In the genomic region with DNA sequence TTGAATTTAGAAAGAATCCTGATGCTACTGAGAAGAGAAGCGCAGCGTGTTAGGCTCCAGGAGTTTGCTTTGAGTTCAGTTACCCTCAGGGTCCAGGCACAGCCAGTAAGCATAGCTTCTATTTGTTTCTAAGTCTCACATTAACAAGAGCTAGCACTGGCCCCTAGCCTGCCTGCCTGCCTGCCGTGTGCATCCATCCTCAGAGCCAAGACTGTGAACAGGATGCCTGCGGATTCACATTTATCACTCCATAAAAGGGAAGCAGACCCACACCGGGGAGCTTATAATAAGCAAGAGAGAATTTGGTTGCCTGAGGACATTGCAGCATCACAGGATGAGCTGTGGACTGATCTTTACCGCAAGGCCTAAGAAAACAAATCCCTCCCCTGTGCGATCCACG, we compare ENCODE assay signal across 19 mouse cellular contexts. TPM values are rescaled to one million over a fixed set of nuclear protein-coding genes. Genes with fewer than 3 reads are reported as not detected.
A peak's percentile ranks its signal among the peaks of the same experiment; 100 is the strongest.
DNase-seq lines count a peak whose midpoint lies in the region; ATAC-seq lines count a peak whose summit lies in the region.
"Had no signal": no experiment of that assay in that cellular context is flagged by ENCODE, and none has a peak within 500 bp of the region (broad histone marks: within the 10 kb centered on the region; RNA-seq: fewer than 3 reads in every experiment).

No protein-coding gene starts in this region.

- H3K9me3 ChIP-seq in hindbrain, embryonic 14.5 days (ENCODE audit: control insufficient read depth, low read length): no peaks in the 10 kb centered on the region
- no peaks in the 10 kb centered on the region for H3K9me3 ChIP-seq in hindbrain, embryonic 12.5 days (replicated peaks)
- no peaks in the 10 kb centered on the region for H3K9me3 ChIP-seq in midbrain, embryonic 13.5 days
- H3K9me3 ChIP-seq: neural tube, embryonic 12.5 days had no signal

- H3K4me3 ChIP-seq in hindbrain, embryonic 14.5 days (replicated peaks; ENCODE audit: low read length): no peak overlapping the region
- H3K4me3 ChIP-seq in hindbrain, embryonic 12.5 days: no peak overlapping the region
- no peak overlapping the region for H3K4me3 ChIP-seq in midbrain, embryonic 13.5 days (replicated peaks)
- H3K4me3 ChIP-seq: neural tube, embryonic 12.5 days had no signal

- H3K27ac ChIP-seq in hindbrain, embryonic 14.5 days: 0 out of 2 replicates have a peak overlapping the region, but pooled peaks have one; percentile 26
- H3K27ac ChIP-seq in hindbrain, embryonic 12.5 days: no peak overlapping the region
- H3K27ac ChIP-seq in midbrain, embryonic 13.5 days: no peak overlapping the region
- H3K27ac ChIP-seq: neural tube, embryonic 12.5 days had no signal

- peaks cover 10% of the 10 kb centered on the region for H3K4me1 ChIP-seq in hindbrain, embryonic 14.5 days (replicated peaks; ENCODE audit: control insufficient read depth, insufficient read depth, low read length)
- H3K4me1 ChIP-seq in hindbrain, embryonic 12.5 days: peaks cover 9% of the 10 kb centered on the region
- H3K4me1 ChIP-seq in midbrain, embryonic 13.5 days (replicated peaks): peaks cover 18% of the 10 kb centered on the region
- H3K4me1 ChIP-seq: neural tube, embryonic 12.5 days had no signal

- H3K4me2 ChIP-seq in hindbrain, embryonic 14.5 days (replicated peaks): no peak overlapping the region
- no peak overlapping the region for H3K4me2 ChIP-seq in hindbrain, embryonic 12.5 days (replicated peaks)
- no peak overlapping the region for H3K4me2 ChIP-seq in midbrain, embryonic 13.5 days (replicated peaks)
- H3K4me2 ChIP-seq: heart, embryonic 11.5 days; neural tube, embryonic 12.5 days had no signal

- peak; percentile 11 to 51 for DNase-seq in cerebellum, postnatal 14 days
- DNase-seq in cerebellum, adult 8-10 months: no peak
- no peak for DNase-seq in hindbrain, embryonic 14.5 days (ENCODE audit: low spot score)
- DNase-seq in 3T3-L1 (ENCODE audit: low read depth, low spot score): peak; percentile 42
- no peak for DNase-seq in kidney, postnatal 25 days
- DNase-seq in ovary, postnatal 36 days (ENCODE audit: low spot score): no peak
- DNase-seq: adrenal gland, adult 2 months; cerebellum, adult 18-20 months; kidney, adult 9 months; layer of hippocampus, postnatal 36 days; liver; lung, adult 2 months; lung, postnatal 36 days; thymus, postnatal 4 days had no signal

- H3K36me3 ChIP-seq in hindbrain, embryonic 14.5 days (replicated peaks; ENCODE audit: control insufficient read depth, insufficient read depth): no peaks in the 10 kb centered on the region
- no peaks in the 10 kb centered on the region for H3K36me3 ChIP-seq in hindbrain, embryonic 12.5 days
- H3K36me3 ChIP-seq in midbrain, embryonic 13.5 days: no peaks in the 10 kb centered on the region
- H3K36me3 ChIP-seq: neural tube, embryonic 12.5 days had no signal

- peak; percentile 22; the same call in 1 of the 2 replicates for ATAC-seq in hindbrain, embryonic 14.5 days (ENCODE audit: low FRiP score)
- no peak for ATAC-seq in hindbrain, embryonic 12.5 days (ENCODE audit: low FRiP score)
- peak; percentile 76 for ATAC-seq in midbrain, embryonic 13.5 days

- no peak overlapping the region for H3K9ac ChIP-seq in hindbrain, embryonic 14.5 days
- H3K9ac ChIP-seq in hindbrain, embryonic 12.5 days: no peak overlapping the region
- no peak overlapping the region for H3K9ac ChIP-seq in midbrain, embryonic 13.5 days (replicated peaks)
- H3K9ac ChIP-seq: neural tube, embryonic 12.5 days had no signal

- 53% methylated on average over 8 of the region's 8 CpGs for WGBS in hindbrain, embryonic 14.5 days
- 60% methylated on average over 8 of the region's 8 CpGs for WGBS in hindbrain, embryonic 12.5 days
- WGBS in midbrain, embryonic 13.5 days: 53% methylated on average over 8 of the region's 8 CpGs

- H3K27me3 ChIP-seq in hindbrain, embryonic 14.5 days (ENCODE audit: control insufficient read depth, insufficient read depth, low read length): no peaks in the 10 kb centered on the region
- no peaks in the 10 kb centered on the region for H3K27me3 ChIP-seq in hindbrain, embryonic 12.5 days
- H3K27me3 ChIP-seq in midbrain, embryonic 13.5 days: no peaks in the 10 kb centered on the region
- H3K27me3 ChIP-seq: CH12.LX; neural tube, embryonic 12.5 days had no signal

RNA-seq across cellular contexts. Expression of a gene that starts 53.8 kb away (rescaled TPM):
- 24.7 and 25.9 TPM in 2 replicates for polyA plus RNA-seq in hindbrain, embryonic 14.5 days (2014; fragmentation: Nextera tagmentation; extraction: Ambion mirVana)
- polyA plus RNA-seq in hindbrain, embryonic 12.5 days (2016; fragmentation: Nextera tagmentation; extraction: Ambion mirVana): 11.0 and 11.7 TPM in 2 replicates
- 14.6 and 14.7 TPM in 2 replicates for polyA plus RNA-seq in midbrain, embryonic 13.5 days (2015; fragmentation: Nextera tagmentation; extraction: Ambion mirVana)

Comparison
In these comparisons a context has a peak if more than half of its experiments do, and no peak if none do; other contexts are left out.
1. DNase-seq: peak in cerebellum, postnatal 14 days (2 of 2) and 3T3-L1 (single experiment); none in cerebellum, adult 8-10 months (single experiment), hindbrain, embryonic 14.5 days (single experiment), kidney, postnatal 25 days (0 of 2) and ovary, postnatal 36 days (single experiment).